19 mouse cellular contexts compared by ENCODE assay signal in genomic region chr8:125741377-125741776, GRCm38 (mm10). TPM values are rescaled to one million over a fixed set of nuclear protein-coding genes. Genes with fewer than 3 reads are reported as not detected.
DNase-seq lines count a peak whose midpoint lies in the region; ATAC-seq lines count a peak whose summit lies in the region.
"Had no signal": no experiment of that assay in that cellular context is flagged by ENCODE, and none has a peak within 500 bp of the region (broad histone marks: within the 10 kb centered on the region; RNA-seq: fewer than 3 reads in every experiment).

No protein-coding gene starts in this region.

- peaks cover 6% of the 10 kb centered on the region; the same call in 1 of the 2 replicates for H3K36me3 ChIP-seq in heart, embryonic 10.5 days
- peaks cover 12% of the 10 kb centered on the region; the same call in 1 of the 2 replicates for H3K36me3 ChIP-seq in heart, embryonic 12.5 days
- no peaks in the 10 kb centered on the region; the same call in 1 of the 2 replicates for H3K36me3 ChIP-seq in intestine, embryonic 16.5 days (ENCODE audit: control insufficient read depth, insufficient read depth, low read length)
- no peaks in the 10 kb centered on the region for H3K36me3 ChIP-seq in embryonic facial prominence, embryonic 10.5 days (replicated peaks)
- H3K36me3 ChIP-seq: hindbrain, embryonic 15.5 days; stomach, embryonic 15.5 days had no signal

- H3K9ac ChIP-seq in heart, embryonic 12.5 days = no peak overlapping the region
- H3K9ac ChIP-seq in intestine, embryonic 16.5 days (ENCODE audit: low read depth, low read length) = no peak overlapping the region
- H3K9ac ChIP-seq: embryonic facial prominence, embryonic 13.5 days; hindbrain, embryonic 15.5 days; liver, embryonic 13.5 days; stomach, embryonic 15.5 days had no signal

- no peak for DNase-seq in heart, embryonic 10.5 days (ENCODE audit: low spot score)
- peak; percentile 30 for DNase-seq in CD4-positive, CD25-positive, alpha-beta regulatory T cell, adult 2 months (ENCODE audit: low read depth, low spot score)
- peak; percentile 35 to 49 for DNase-seq in thymus, adult 18-20 months
- no peak for DNase-seq in gastrocnemius, postnatal 25 days
- DNase-seq in adrenal gland, adult 8-10 months = no peak
- DNase-seq in embryonic facial prominence, embryonic 10.5 days (ENCODE audit: low spot score) = no peak
- DNase-seq: cerebellum, adult 8-10 months; gastrocnemius, postnatal 10 days; heart, postnatal 10 days; kidney, adult 9 months; liver, embryonic 13.5 days; midbrain, embryonic 14.5 days; right cerebral cortex, adult 18-20 months had no signal

- H3K4me2 ChIP-seq in heart, embryonic 12.5 days = no peak overlapping the region
- H3K4me2 ChIP-seq in intestine, embryonic 16.5 days (ENCODE audit: low read depth, low read length) = no peak overlapping the region
- H3K4me2 ChIP-seq: embryonic facial prominence, embryonic 13.5 days; hindbrain, embryonic 15.5 days; liver, embryonic 13.5 days; stomach, embryonic 15.5 days had no signal

- H3K4me3 ChIP-seq in heart, embryonic 10.5 days = no peak overlapping the region
- H3K4me3 ChIP-seq in heart, embryonic 12.5 days = no peak overlapping the region
- H3K4me3 ChIP-seq in intestine, embryonic 16.5 days (ENCODE audit: low read length) = no peak overlapping the region
- no peak overlapping the region for H3K4me3 ChIP-seq in embryonic facial prominence, embryonic 10.5 days
- H3K4me3 ChIP-seq: embryonic facial prominence, embryonic 13.5 days; hindbrain, embryonic 15.5 days; liver, embryonic 13.5 days; stomach, embryonic 15.5 days had no signal

- H3K27ac ChIP-seq in heart, embryonic 10.5 days = peak overlapping the region; percentile 52; the same call in 1 of the 2 replicates
- H3K27ac ChIP-seq in heart, embryonic 12.5 days (ENCODE audit: poor library complexity, severe bottlenecking) = no peak overlapping the region
- H3K27ac ChIP-seq in intestine, embryonic 16.5 days (ENCODE audit: low read length) = no peak overlapping the region
- no peak overlapping the region; the same call in 1 of the 2 replicates for H3K27ac ChIP-seq in embryonic facial prominence, embryonic 10.5 days (replicated peaks)
- H3K27ac ChIP-seq: embryonic facial prominence, embryonic 13.5 days; hindbrain, embryonic 15.5 days; liver, embryonic 13.5 days; stomach, embryonic 15.5 days had no signal

- WGBS in heart, embryonic 10.5 days = 59% methylated on average over 5 of the region's 5 CpGs
- 64% methylated on average over 5 of the region's 5 CpGs for WGBS in heart, embryonic 12.5 days
- 76% methylated on average over 5 of the region's 5 CpGs for WGBS in intestine, embryonic 16.5 days
- WGBS in embryonic facial prominence, embryonic 10.5 days = 76% methylated on average over 5 of the region's 5 CpGs

- H3K27me3 ChIP-seq in heart, embryonic 10.5 days (ENCODE audit: insufficient read depth, poor library complexity, severe bottlenecking) = no peaks in the 10 kb centered on the region
- H3K27me3 ChIP-seq in heart, embryonic 12.5 days (replicated peaks) = no peaks in the 10 kb centered on the region
- H3K27me3 ChIP-seq in intestine, embryonic 16.5 days (replicated peaks; ENCODE audit: control insufficient read depth, insufficient read depth, low read length) = no peaks in the 10 kb centered on the region
- H3K27me3 ChIP-seq in embryonic facial prominence, embryonic 10.5 days (replicated peaks; ENCODE audit: low read depth, poor library complexity, severe bottlenecking) = no peaks in the 10 kb centered on the region
- H3K27me3 ChIP-seq: embryonic facial prominence, embryonic 13.5 days; hindbrain, embryonic 15.5 days; liver, embryonic 13.5 days; stomach, embryonic 15.5 days had no signal

- peaks cover 16% of the 10 kb centered on the region for H3K4me1 ChIP-seq in heart, embryonic 10.5 days
- H3K4me1 ChIP-seq in heart, embryonic 12.5 days (replicated peaks) = peaks cover 15% of the 10 kb centered on the region
- H3K4me1 ChIP-seq in intestine, embryonic 16.5 days (ENCODE audit: control insufficient read depth, insufficient read depth, low read length) = peaks cover 7% of the 10 kb centered on the region; the same call in 1 of the 2 replicates
- peaks cover 8% of the 10 kb centered on the region; the same call in 1 of the 2 replicates for H3K4me1 ChIP-seq in embryonic facial prominence, embryonic 10.5 days
- H3K4me1 ChIP-seq: hindbrain, embryonic 15.5 days; liver, embryonic 13.5 days; stomach, embryonic 15.5 days had no signal

- no peaks in the 10 kb centered on the region for H3K9me3 ChIP-seq in heart, embryonic 10.5 days
- no peaks in the 10 kb centered on the region for H3K9me3 ChIP-seq in heart, embryonic 12.5 days (replicated peaks)
- H3K9me3 ChIP-seq in intestine, embryonic 16.5 days (ENCODE audit: control insufficient read depth, low read length) = no peaks in the 10 kb centered on the region
- H3K9me3 ChIP-seq in embryonic facial prominence, embryonic 10.5 days = no peaks in the 10 kb centered on the region
- H3K9me3 ChIP-seq: embryonic facial prominence, embryonic 13.5 days; hindbrain, embryonic 15.5 days; liver, embryonic 13.5 days; stomach, embryonic 15.5 days had no signal

- no peak; the same call in 1 of the 2 replicates for ATAC-seq in heart, embryonic 12.5 days (ENCODE audit: insufficient number of reproducible peaks, low FRiP score)
- ATAC-seq in intestine, embryonic 16.5 days = 0 out of 2 replicates have a peak, but pooled peaks have one; percentile 9
- ATAC-seq: activated CD4-positive, CD25-positive, alpha-beta regulatory T cell, adult 4 months had no signal

RNA-seq across cellular contexts. Expression of gene Ntpcr, which starts 11.6 kb away (rescaled TPM):
- polyA plus RNA-seq in heart, embryonic 10.5 days (2016; fragmentation: Nextera tagmentation; extraction: Ambion mirVana) = 25.7 and 26.1 TPM in 2 replicates
- 24.5 and 25.3 TPM in 2 replicates for polyA plus RNA-seq in heart, embryonic 12.5 days (2016; fragmentation: Nextera tagmentation; extraction: Ambion mirVana)
- 30.8 and 32.9 TPM in 2 replicates for polyA plus RNA-seq in intestine, embryonic 16.5 days (2015; fragmentation: Nextera tagmentation; extraction: Ambion mirVana)
- 10 to 100 TPM; 12.4 to 12.9 TPM for total RNA-seq in gastrocnemius, postnatal 25 days (2021)
- total RNA-seq in adrenal gland, adult 8-10 months (2022) = 10 to 100 TPM; 21.1 to 25.4 (median 23.7) TPM
- polyA plus RNA-seq in embryonic facial prominence, embryonic 10.5 days (2016; fragmentation: Nextera tagmentation; extraction: Ambion mirVana) = 18.8 and 19.3 TPM in 2 replicates

Comparison
In these comparisons a context has a peak if more than half of its experiments do, and no peak if none do; other contexts are left out.
1. DNase-seq: peak in CD4-positive, CD25-positive, alpha-beta regulatory T cell, adult 2 months (single experiment) and thymus, adult 18-20 months (2 of 2); none in heart, embryonic 10.5 days (single experiment), gastrocnemius, postnatal 25 days (single experiment), adrenal gland, adult 8-10 months (single experiment) and embryonic facial prominence, embryonic 10.5 days (single experiment).